Mouse (Mus musculus): Measurements from ENCODE around the gene Gk2.

The Gk2 gene

GRCm38 (mm10) chr5:97456816-97457215 is at the start of gene Gk2:
TSS of gene Gk2 (minus strand) at chr5:97457021.
- in situ Hi-C loops (cut with MboI) = no loop called here

GRCm38 (mm10) chr5:97498041-97498440 is 41.2 kb upstream of the Gk2 start:
- in situ Hi-C loops (cut with MboI) = no loop called here

- in situ Hi-C loops (cut with MboI) = no loop called here
Observed at GRCm38 (mm10) chr5:97495488-97496092, 38.8 kb upstream of the Gk2 start.

GRCm38 (mm10) chr5:97493421-97493820 is 36.6 kb upstream of the Gk2 start:
- in situ Hi-C loops (cut with MboI) = no loop called here

GRCm38 (mm10) chr5:97486141-97486540 is 29.3 kb upstream of the Gk2 start:
- in situ Hi-C loops (cut with MboI) = no loop called here

GRCm38 (mm10) chr5:97479991-97480390 is 23.2 kb upstream of the Gk2 start:
- in situ Hi-C loops (cut with MboI) = no loop called here

GRCm38 (mm10) chr5:97467246-97467645 is 10.4 kb upstream of the Gk2 start:
- in situ Hi-C loops (cut with MboI) = no loop called here

- in situ Hi-C loops (cut with MboI) = no loop called here
Observed at GRCm38 (mm10) chr5:97466430-97467158, 9.8 kb upstream of the Gk2 start.

GRCm38 (mm10) chr5:97465956-97466355 is 9.1 kb upstream of the Gk2 start:
- in situ Hi-C loops (cut with MboI) = no loop called here

- in situ Hi-C loops (cut with MboI) = no loop called here
Observed at GRCm38 (mm10) chr5:97462856-97463255, 6.0 kb upstream of the Gk2 start.

GRCm38 (mm10) chr5:97451451-97451850 is 5.4 kb downstream of the Gk2 start:
- in situ Hi-C loops (cut with MboI) = no loop called here

- in situ Hi-C loops (cut with MboI) = no loop called here
Observed at GRCm38 (mm10) chr5:97444191-97444590, 12.6 kb downstream of the Gk2 start.

- in situ Hi-C loops (cut with MboI) = no loop called here
Observed at GRCm38 (mm10) chr5:97432512-97432911, 24.3 kb downstream of the Gk2 start.

- in situ Hi-C loops (cut with MboI) = no loop called here
Observed at GRCm38 (mm10) chr5:97429976-97430375, 26.8 kb downstream of the Gk2 start.

- in situ Hi-C loops (cut with MboI) = no loop called here
Observed at GRCm38 (mm10) chr5:97421669-97422068, 35.2 kb downstream of the Gk2 start.

- in situ Hi-C loops (cut with MboI) = no loop called here
Observed at GRCm38 (mm10) chr5:97417185-97417584, 39.6 kb downstream of the Gk2 start.

GRCm38 (mm10) chr5:97415837-97416236 is 41.0 kb downstream of the Gk2 start:
- in situ Hi-C loops (cut with MboI) = no loop called here

GRCm38 (mm10) chr5:97413716-97414115 is 43.1 kb downstream of the Gk2 start:
- in situ Hi-C loops (cut with MboI) = no loop called here

- in situ Hi-C loops (cut with MboI) = no loop called here
Observed at GRCm38 (mm10) chr5:97410190-97410589, 46.6 kb downstream of the Gk2 start.

GRCm38 (mm10) chr5:97409234-97409704 is 47.6 kb downstream of the Gk2 start:
- in situ Hi-C loops (cut with MboI) = no loop called here

Data from mature B cell (primary cell).